Mouse (Mus musculus): Measurements from ENCODE around the gene Gm5286. TPM values are rescaled to one million over a fixed set of nuclear protein-coding genes. Genes with fewer than 3 reads are reported as not detected.
"Not testable (repeated sequence)": the region's sequence is repeated elsewhere in the genome, so short reads cannot be mapped to it uniquely, and the experiment has no call there.

Gene Gm5286
- polyA plus RNA-seq (2015; fragmentation: Nextera tagmentation; extraction: Ambion mirVana): not detected in 2 replicates

DNA sequence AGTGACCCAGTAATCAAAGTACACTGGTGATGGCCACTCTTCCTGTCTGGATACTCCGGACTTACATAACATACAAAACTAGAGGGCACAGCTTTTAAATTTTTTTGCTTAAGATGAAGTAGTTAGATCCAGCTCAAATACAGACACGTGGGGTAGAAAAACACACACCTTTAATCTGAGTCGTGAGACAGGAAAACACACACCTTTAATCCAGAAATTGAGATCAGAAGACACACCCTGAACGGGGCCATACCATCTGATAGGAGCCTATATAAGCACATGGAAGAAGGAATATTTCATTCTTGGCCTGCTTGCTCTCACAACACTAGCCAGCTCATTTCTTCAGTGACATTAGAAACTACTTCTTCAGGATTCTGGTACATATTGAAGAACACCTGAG lies at the start of gene Gm5286:
Gene Gm5286, plus strand, starts transcription at position 301 of the 400 bp plus-strand sequence.
- H3K36me3 ChIP-seq; H3K27me3 ChIP-seq; ATAC-seq (replicated peaks); H3K9ac ChIP-seq (replicated peaks); H3K4me3 ChIP-seq; H3K4me1 ChIP-seq; H3K9me3 ChIP-seq; H3K27ac ChIP-seq (replicated peaks); H3K4me2 ChIP-seq (replicated peaks): not testable (repeated sequence)
- WGBS: 97% methylated on average over 3 of the region's 4 CpGs

DNA sequence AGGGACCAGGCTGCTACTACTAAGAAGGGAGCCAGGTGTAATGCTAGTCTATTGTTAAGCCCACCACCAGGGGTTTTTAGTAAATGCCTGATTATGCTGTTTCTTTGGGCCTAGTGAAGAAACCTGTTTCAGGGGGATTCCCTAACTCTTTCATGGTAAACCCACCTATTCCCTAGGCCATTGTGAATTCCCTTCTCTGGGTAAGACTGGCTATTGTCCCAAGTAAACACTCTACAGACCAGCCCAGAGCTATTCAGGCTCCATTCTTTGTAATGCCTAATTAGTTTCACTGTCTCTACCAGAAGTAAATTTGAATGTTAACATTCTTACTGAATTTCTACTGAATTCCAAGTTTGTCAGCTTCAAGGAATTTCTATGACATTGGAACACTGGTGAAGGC lies 29.2 kb upstream of the Gm5286 start:
- not testable (repeated sequence) for H3K27ac ChIP-seq (replicated peaks); H3K4me1 ChIP-seq; H3K9me3 ChIP-seq; H3K4me3 ChIP-seq; H3K4me2 ChIP-seq (replicated peaks); H3K27me3 ChIP-seq; ATAC-seq (replicated peaks); H3K36me3 ChIP-seq; H3K9ac ChIP-seq (replicated peaks)

DNA sequence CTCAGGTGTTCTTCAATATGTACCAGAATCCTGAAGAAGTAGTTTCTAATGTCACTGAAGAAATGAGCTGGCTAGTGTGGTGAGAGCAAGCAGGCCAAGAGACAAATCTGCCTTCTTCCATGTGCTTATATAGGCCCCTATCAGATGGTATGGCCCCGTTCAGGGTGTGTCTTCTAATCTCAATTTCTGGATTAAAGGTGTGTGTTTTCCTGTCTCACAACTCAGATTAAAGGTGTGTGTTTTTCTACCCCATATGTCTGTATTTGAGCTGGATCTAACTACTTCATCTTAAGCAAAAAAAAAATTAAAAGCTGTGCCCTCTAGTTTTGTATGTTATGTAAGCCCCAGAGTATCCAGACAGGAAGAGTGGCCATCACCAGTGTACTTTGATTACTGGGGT lies 18.4 kb upstream of the Gm5286 start, which contains the start of gene Gm10696:
Gene Gm10696, minus strand, starts transcription at position 101 of the 400 bp plus-strand sequence.
- not testable (repeated sequence) for H3K4me3 ChIP-seq; H3K9ac ChIP-seq (replicated peaks); ATAC-seq (replicated peaks); H3K9me3 ChIP-seq; H3K36me3 ChIP-seq; H3K27me3 ChIP-seq; H3K4me1 ChIP-seq; H3K4me2 ChIP-seq (replicated peaks); H3K27ac ChIP-seq (replicated peaks)
- 88% methylated on average over 1 of the region's 1 CpGs for WGBS

Other genes with a start within 250 kb of the Gm5286 start
- gene Tdpoz5, start 235.4 kb upstream of the Gm5286 start, polyA plus RNA-seq (2015; fragmentation: Nextera tagmentation; extraction: Ambion mirVana): not detected in 2 replicates
- not detected in 2 replicates for gene Gm9125, start 141.8 kb upstream of the Gm5286 start, polyA plus RNA-seq (2015; fragmentation: Nextera tagmentation; extraction: Ambion mirVana)
- gene Gm10697, start 124.1 kb upstream of the Gm5286 start, polyA plus RNA-seq (2015; fragmentation: Nextera tagmentation; extraction: Ambion mirVana): not detected in 2 replicates
- not detected in 2 replicates for gene Gm10696, start 18.5 kb upstream of the Gm5286 start, polyA plus RNA-seq (2015; fragmentation: Nextera tagmentation; extraction: Ambion mirVana)
- not detected in 2 replicates for gene Gm4778, start 67.3 kb downstream of the Gm5286 start, polyA plus RNA-seq (2015; fragmentation: Nextera tagmentation; extraction: Ambion mirVana)
- 32.1 and 34.1 TPM in 2 replicates for gene Them4, start 113.4 kb downstream of the Gm5286 start, polyA plus RNA-seq (2015; fragmentation: Nextera tagmentation; extraction: Ambion mirVana)
- gene Them5, start 145.4 kb downstream of the Gm5286 start, polyA plus RNA-seq (2015; fragmentation: Nextera tagmentation; extraction: Ambion mirVana): 0.78 and 1.1 TPM in 2 replicates
- gene C2cd4d, start 165.7 kb downstream of the Gm5286 start, polyA plus RNA-seq (2015; fragmentation: Nextera tagmentation; extraction: Ambion mirVana): 1.3 and 1.7 TPM in 2 replicates
- 1.0 and 1.2 TPM in 2 replicates for gene Rorc, start 176.1 kb downstream of the Gm5286 start, polyA plus RNA-seq (2015; fragmentation: Nextera tagmentation; extraction: Ambion mirVana)
- gene Lingo4, start 201.8 kb downstream of the Gm5286 start, polyA plus RNA-seq (2015; fragmentation: Nextera tagmentation; extraction: Ambion mirVana): 0.97 and 1.0 TPM in 2 replicates
- gene Tdrkh, start 216.6 kb downstream of the Gm5286 start, polyA plus RNA-seq (2015; fragmentation: Nextera tagmentation; extraction: Ambion mirVana): 65.3 and 65.9 TPM in 2 replicates
- 61.7 and 62.7 TPM in 2 replicates for gene Mrpl9, start 246.6 kb downstream of the Gm5286 start, polyA plus RNA-seq (2015; fragmentation: Nextera tagmentation; extraction: Ambion mirVana)
- 1.6 and 1.7 TPM in 2 replicates for gene Oaz3, start 247.2 kb downstream of the Gm5286 start, polyA plus RNA-seq (2015; fragmentation: Nextera tagmentation; extraction: Ambion mirVana)

All from forebrain, embryonic 15.5 days (tissue).